Mouse (Mus musculus) CH12.LX (cell line): ENCODE data around the gene Ireb2.

Experiments
- CHD1 ChIP-seq: IDR thresholded peaks from 2 replicates; pipeline ENCODE4 v1.6.1; 2012; ENCODE audit warnings: low read depth, low read length, improper control_type of control experiment, inconsistent platforms
- CTCF ChIP-seq, 2 experiments: IDR thresholded peaks in 1 of 2; conservative IDR thresholded peaks in 1 of 2; 2 replicates each; pipeline ENCODE4 v1.5.1; 2011 to 2012; ENCODE audit warnings: low read depth in 2 of 2, low read length in 2 of 2, improper control_type of control experiment in 1 of 2, inconsistent platforms in 1 of 2, mild to moderate bottlenecking in 1 of 2, moderate library complexity in 1 of 2
- EP300 ChIP-seq: IDR thresholded peaks from 2 replicates; pipeline ENCODE4 v1.6.1; 2011; ENCODE audit warnings: low read length, improper control_type of control experiment
- MAX ChIP-seq: IDR thresholded peaks from 2 replicates; pipeline ENCODE4 v1.6.1; 2011; ENCODE audit warnings: low read length, improper control_type of control experiment
- SMC3 ChIP-seq: IDR thresholded peaks from 2 replicates; pipeline ENCODE4 v1.6.1; 2011; ENCODE audit warnings: low read depth, low read length, improper control_type of control experiment
- ZNF384 ChIP-seq: IDR thresholded peaks from 2 replicates; pipeline ENCODE4 v1.6.1; 2012; ENCODE audit warnings: low read depth, low read length, improper control_type of control experiment, inconsistent platforms

DNA sequence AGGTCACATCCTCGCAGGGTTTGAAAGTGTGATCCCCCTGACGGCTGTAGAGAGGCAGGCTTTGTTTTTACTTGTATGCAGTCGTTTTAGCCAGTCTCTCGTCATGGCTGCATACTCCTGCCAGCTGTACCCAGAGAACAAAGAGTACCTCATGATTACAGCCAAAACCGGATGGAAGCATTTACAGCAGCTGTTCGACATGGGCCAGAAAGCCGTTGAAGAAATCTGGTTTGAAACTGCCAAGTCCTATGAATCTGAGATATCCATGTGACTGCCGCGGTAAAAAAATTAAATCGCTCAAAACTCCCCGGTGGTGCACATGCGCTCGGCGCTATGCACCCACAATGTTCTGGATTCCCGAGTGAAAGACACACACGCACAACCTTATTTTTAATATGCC lies 82.7 kb downstream of the Ireb2 start:
- TF ChIP-seq ZNF384, result no peak
- TF ChIP-seq CHD1, result no peak
- TF ChIP-seq CTCF (conservative IDR thresholded peaks at IDR 0.05 in 1 of 2, IDR thresholded peaks at IDR 0.05 in 1 of 2; ENCODE audit: low read depth in 2 of 2, low read length in 2 of 2), result no peak
- TF ChIP-seq EP300, result no peak
- no peak for TF ChIP-seq SMC3
- no peak for TF ChIP-seq MAX
